Comparison of ENCODE assay signal across 24 mouse cellular contexts in genomic region chr11:59514381-59514780, GRCm38 (mm10). TPM values are rescaled to one million over a fixed set of nuclear protein-coding genes. Genes with fewer than 3 reads are reported as not detected.
DNase-seq lines count a peak whose midpoint lies in the region; ATAC-seq and TF ChIP-seq lines count a peak whose summit lies in the region.
"Had no signal": no experiment of that assay in that cellular context is flagged by ENCODE, and none has a peak within 500 bp of the region (broad histone marks: within the 10 kb centered on the region; RNA-seq: fewer than 3 reads in every experiment).

No protein-coding gene starts in this region.

- H3K27me3 ChIP-seq in heart, adult 2 months (ENCODE audit: control insufficient read depth, insufficient read depth, low read length) = no peaks in the 10 kb centered on the region
- no peaks in the 10 kb centered on the region for H3K27me3 ChIP-seq in liver, adult 2 months (ENCODE audit: control insufficient read depth, insufficient read depth, low read length)
- H3K27me3 ChIP-seq in liver, embryonic 11.5 days (replicated peaks; ENCODE audit: control insufficient read depth, insufficient read depth, low read length) = no peaks in the 10 kb centered on the region
- H3K27me3 ChIP-seq in heart, embryonic 13.5 days (replicated peaks) = no peaks in the 10 kb centered on the region
- H3K27me3 ChIP-seq in limb, embryonic 15.5 days = no peaks in the 10 kb centered on the region
- H3K27me3 ChIP-seq: hindbrain, embryonic 12.5 days; midbrain, embryonic 15.5 days; neural tube, embryonic 15.5 days had no signal

- peak; percentile 33 to 34 for DNase-seq in heart, adult 18-20 months
- DNase-seq in heart, adult 2 months = no peak
- no peak for DNase-seq in liver, adult 2 months (ENCODE audit: extremely low read depth, low read depth, low spot score)
- no peak for DNase-seq in liver, embryonic 11.5 days (ENCODE audit: low spot score)
- DNase-seq: cerebellum, adult 2 months; cerebellum, postnatal 36 days; gastrocnemius, postnatal 36 days; kidney, adult 8-10 months; kidney, postnatal 25 days; lung, postnatal 36 days; thymus, postnatal 25 days had no signal

- TF ChIP-seq CTCF in heart, adult 2 months (IDR thresholded peaks at IDR 0.05) = no peak
- TF ChIP-seq CTCF in liver, adult 2 months (IDR thresholded peaks at IDR 0.05; ENCODE audit: low read depth, low read length) = no peak

- WGBS in heart, adult 2 months = 43% methylated on average over 6 of the region's 6 CpGs
- WGBS in liver, adult 2 months = 81% methylated on average over 6 of the region's 6 CpGs
- WGBS in liver, embryonic 11.5 days = 67% methylated on average over 6 of the region's 6 CpGs
- 45% methylated on average over 6 of the region's 6 CpGs for WGBS in heart, embryonic 13.5 days
- WGBS in limb, embryonic 15.5 days = 51% methylated on average over 6 of the region's 6 CpGs

- no peak overlapping the region for H3K4me3 ChIP-seq in heart, adult 2 months
- H3K4me3 ChIP-seq in liver, adult 2 months (ENCODE audit: insufficient read depth, low read depth, low read length) = no peak overlapping the region
- H3K4me3 ChIP-seq in liver, embryonic 11.5 days (ENCODE audit: low read depth, low read length) = no peak overlapping the region
- H3K4me3 ChIP-seq in heart, embryonic 13.5 days = no peak overlapping the region
- no peak overlapping the region for H3K4me3 ChIP-seq in limb, embryonic 15.5 days
- H3K4me3 ChIP-seq: erythroblast, embryonic 14.5 days; hindbrain, embryonic 12.5 days; liver, embryonic 15.5 days; midbrain, embryonic 15.5 days; neural tube, embryonic 15.5 days had no signal

- no peak for TF ChIP-seq EP300 in heart, adult 2 months (IDR thresholded peaks at IDR 0.05; ENCODE audit: insufficient read depth, low read depth, low read length)

- TF ChIP-seq POLR2A in heart, adult 2 months (IDR thresholded peaks at IDR 0.05; ENCODE audit: insufficient read depth, low read depth, low read length) = no peak
- no peak for TF ChIP-seq POLR2A in liver, adult 2 months (IDR thresholded peaks at IDR 0.05; ENCODE audit: extremely low read depth, insufficient read depth, low read length)

- no peak for ATAC-seq in liver, embryonic 11.5 days (replicated peaks; ENCODE audit: low FRiP score)
- ATAC-seq in heart, embryonic 13.5 days (ENCODE audit: extremely low read depth, insufficient number of reproducible peaks, low FRiP score, low TSS enrichment) = no peak
- no peak for ATAC-seq in limb, embryonic 15.5 days (ENCODE audit: insufficient number of reproducible peaks, low FRiP score, low TSS enrichment, low read depth)
- ATAC-seq in cerebellum, adult (ENCODE audit: insufficient number of reproducible peaks, low FRiP score, low TSS enrichment) = no peak
- ATAC-seq: CD4-positive, CD25-positive, alpha-beta regulatory T cell, adult 4 months; forebrain, embryonic 14.5 days; inflammation-experienced regulatory T-cells, adult 6 months; midbrain, embryonic 15.5 days had no signal

- no peak overlapping the region for H3K27ac ChIP-seq in heart, adult 2 months
- H3K27ac ChIP-seq in liver, adult 2 months (replicated peaks; ENCODE audit: insufficient read depth, low read depth, low read length) = peak overlapping the region; percentile 60
- H3K27ac ChIP-seq in liver, embryonic 11.5 days (ENCODE audit: low read depth, low read length) = no peak overlapping the region
- peak overlapping the region; percentile 80 for H3K27ac ChIP-seq in heart, embryonic 13.5 days (replicated peaks)
- peak overlapping the region; percentile 65 for H3K27ac ChIP-seq in limb, embryonic 15.5 days
- H3K27ac ChIP-seq: hindbrain, embryonic 12.5 days; liver, embryonic 15.5 days; midbrain, embryonic 15.5 days; neural tube, embryonic 15.5 days had no signal

- no peak overlapping the region for H3K4me2 ChIP-seq in liver, embryonic 11.5 days
- H3K4me2 ChIP-seq in heart, embryonic 13.5 days = no peak overlapping the region
- H3K4me2 ChIP-seq in limb, embryonic 15.5 days = no peak overlapping the region
- H3K4me2 ChIP-seq: hindbrain, embryonic 12.5 days; liver, embryonic 15.5 days; midbrain, embryonic 15.5 days; neural tube, embryonic 15.5 days had no signal

- no peaks in the 10 kb centered on the region for H3K79me2 ChIP-seq in heart, adult 2 months (replicated peaks; ENCODE audit: control insufficient read depth, insufficient read depth, low read length)
- no peaks in the 10 kb centered on the region for H3K79me2 ChIP-seq in liver, adult 2 months (ENCODE audit: control insufficient read depth, insufficient read depth, low read length)

- no peaks in the 10 kb centered on the region; the same call in 1 of the 2 replicates for H3K4me1 ChIP-seq in heart, adult 2 months (ENCODE audit: control insufficient read depth, insufficient read depth, low read length)
- peaks cover 4% of the 10 kb centered on the region for H3K4me1 ChIP-seq in liver, adult 2 months (ENCODE audit: control insufficient read depth, insufficient read depth, low read length)
- no peaks in the 10 kb centered on the region for H3K4me1 ChIP-seq in liver, embryonic 11.5 days (replicated peaks; ENCODE audit: control insufficient read depth, insufficient read depth, low read length)
- H3K4me1 ChIP-seq in heart, embryonic 13.5 days = peaks cover 13% of the 10 kb centered on the region
- H3K4me1 ChIP-seq in limb, embryonic 15.5 days = peaks cover 12% of the 10 kb centered on the region; the same call in 1 of the 2 replicates
- H3K4me1 ChIP-seq: hindbrain, embryonic 12.5 days; midbrain, embryonic 15.5 days; neural tube, embryonic 15.5 days had no signal

- no peak overlapping the region for H3K9ac ChIP-seq in heart, adult 2 months (ENCODE audit: low read depth, low read length)
- no peak overlapping the region for H3K9ac ChIP-seq in liver, adult 2 months (ENCODE audit: low read depth, low read length)
- no peak overlapping the region for H3K9ac ChIP-seq in liver, embryonic 11.5 days (ENCODE audit: low read depth, low read length)
- no peak overlapping the region for H3K9ac ChIP-seq in heart, embryonic 13.5 days
- no peak overlapping the region for H3K9ac ChIP-seq in limb, embryonic 15.5 days
- H3K9ac ChIP-seq: hindbrain, embryonic 12.5 days; liver, embryonic 15.5 days; midbrain, embryonic 15.5 days; neural tube, embryonic 15.5 days had no signal

- H3K9me3 ChIP-seq in liver, embryonic 11.5 days (ENCODE audit: control insufficient read depth, low read length) = no peaks in the 10 kb centered on the region
- H3K9me3 ChIP-seq in heart, embryonic 13.5 days = no peaks in the 10 kb centered on the region
- H3K9me3 ChIP-seq in limb, embryonic 15.5 days = no peaks in the 10 kb centered on the region
- H3K9me3 ChIP-seq: G1E; hindbrain, embryonic 12.5 days; liver, embryonic 15.5 days; midbrain, embryonic 15.5 days; neural tube, embryonic 15.5 days had no signal

- intact Hi-C loops in heart, adult 2 months (cut with DNase I) = no loop called here

- no peaks in the 10 kb centered on the region for H3K36me3 ChIP-seq in heart, adult 2 months (ENCODE audit: control insufficient read depth, insufficient read depth, low read length)
- no peaks in the 10 kb centered on the region for H3K36me3 ChIP-seq in liver, adult 2 months (ENCODE audit: control insufficient read depth, insufficient read depth, low read length)
- no peaks in the 10 kb centered on the region for H3K36me3 ChIP-seq in liver, embryonic 11.5 days (ENCODE audit: control insufficient read depth, insufficient read depth, low read length)
- H3K36me3 ChIP-seq in heart, embryonic 13.5 days = peaks cover 17% of the 10 kb centered on the region
- peaks cover 16% of the 10 kb centered on the region for H3K36me3 ChIP-seq in limb, embryonic 15.5 days
- H3K36me3 ChIP-seq: liver, embryonic 15.5 days; midbrain, embryonic 15.5 days had no signal

RNA-seq across cellular contexts. Expression of gene Zkscan17, which starts 12.2 kb away (rescaled TPM):
- 10 to 100 TPM; 12.5 to 14.2 TPM for total RNA-seq in heart, adult 18-20 months (2021)
- total RNA-seq in heart, adult 2 months (2021) = 10 to 100 TPM; 11.7 to 14.8 TPM
- 7.8 and 10.0 TPM in 2 replicates for polyA plus RNA-seq in heart, adult 2 months (2012; rRNA removed)
- total RNA-seq in liver, adult 2 months (2014; rRNA removed) = 5.1 and 7.1 TPM in 2 replicates
- polyA plus RNA-seq in liver, adult 2 months (2012; rRNA removed) = 8.0 and 9.4 TPM in 2 replicates
- polyA plus RNA-seq in liver, embryonic 11.5 days (2014; fragmentation: Nextera tagmentation; extraction: Ambion mirVana) = 16.8 TPM in 2 replicates
- 13.8 and 14.7 TPM in 2 replicates for polyA plus RNA-seq in heart, embryonic 13.5 days (2015; fragmentation: Nextera tagmentation; extraction: Ambion mirVana)
- polyA plus RNA-seq in limb, embryonic 15.5 days (2015; fragmentation: Nextera tagmentation; extraction: Ambion mirVana) = 18.1 and 20.3 TPM in 2 replicates

RNA-seq across cellular contexts. Expression of gene Nlrp3, which starts 27.0 kb away (rescaled TPM):
- total RNA-seq in heart, adult 18-20 months (2021) = under 1 TPM; 0.31 to 0.47 TPM
- under 1 TPM; 0.45 to 0.55 TPM for total RNA-seq in heart, adult 2 months (2021)
- polyA plus RNA-seq in heart, adult 2 months (2012; rRNA removed) = 0.33 and 0.38 TPM in 2 replicates
- 0.55 and 0.60 TPM in 2 replicates for total RNA-seq in liver, adult 2 months (2014; rRNA removed)
- polyA plus RNA-seq in liver, adult 2 months (2012; rRNA removed) = 0.14 and 0.44 TPM in 2 replicates
- polyA plus RNA-seq in liver, embryonic 11.5 days (2014; fragmentation: Nextera tagmentation; extraction: Ambion mirVana) = 0.34 and 0.39 TPM in 2 replicates
- polyA plus RNA-seq in heart, embryonic 13.5 days (2015; fragmentation: Nextera tagmentation; extraction: Ambion mirVana) = 0.15 and 0.41 TPM in 2 replicates
- 0.14 and 0.56 TPM in 2 replicates for polyA plus RNA-seq in limb, embryonic 15.5 days (2015; fragmentation: Nextera tagmentation; extraction: Ambion mirVana)
- total RNA-seq: megakaryocyte-erythroid progenitor cell, adult 5-6 weeks had no signal
- polyA plus RNA-seq: CD4-positive, CD25-positive, alpha-beta regulatory T cell, adult 4 months; G1E; inflammation-experienced regulatory T-cells, adult 6 months; midbrain, embryonic 15.5 days had no signal

RNA-seq across cellular contexts. Expression of gene Zfp867, which starts 42.1 kb away (rescaled TPM):
- 1 to 10 TPM; 2.5 to 3.2 TPM for total RNA-seq in heart, adult 18-20 months (2021)
- 1 to 10 TPM; 3.0 to 4.7 TPM for total RNA-seq in heart, adult 2 months (2021)
- 1.00 and 2.1 TPM in 2 replicates for polyA plus RNA-seq in heart, adult 2 months (2012; rRNA removed)
- 3.2 and 4.1 TPM in 2 replicates for total RNA-seq in liver, adult 2 months (2014; rRNA removed)
- polyA plus RNA-seq in liver, adult 2 months (2012; rRNA removed) = 0.34 and 0.39 TPM in 2 replicates
- polyA plus RNA-seq in liver, embryonic 11.5 days (2014; fragmentation: Nextera tagmentation; extraction: Ambion mirVana) = 3.2 and 3.6 TPM in 2 replicates
- 5.6 and 5.7 TPM in 2 replicates for polyA plus RNA-seq in heart, embryonic 13.5 days (2015; fragmentation: Nextera tagmentation; extraction: Ambion mirVana)
- 9.3 and 9.8 TPM in 2 replicates for polyA plus RNA-seq in limb, embryonic 15.5 days (2015; fragmentation: Nextera tagmentation; extraction: Ambion mirVana)
- polyA plus RNA-seq: erythroblast, embryonic 14.5 days had no signal

Comparison
In these comparisons a context has a peak if more than half of its experiments do, and no peak if none do; other contexts are left out.
1. DNase-seq: peak in heart, adult 18-20 months (2 of 2); none in heart, adult 2 months (0 of 2), liver, adult 2 months (single experiment) and liver, embryonic 11.5 days (single experiment).
2. H3K27ac ChIP-seq: peak in liver, adult 2 months (single experiment), heart, embryonic 13.5 days (single experiment) and limb, embryonic 15.5 days (single experiment); none in heart, adult 2 months (single experiment) and liver, embryonic 11.5 days (single experiment).